Mouse (Mus musculus) heart, postnatal 10 days (tissue): ENCODE measurements around the gene Ace2. TPM values are rescaled to one million over a fixed set of nuclear protein-coding genes. Genes with fewer than 3 reads are reported as not detected.

Experiments
- DNase-seq, 2 experiments: peaks; one replicate each; pipeline ENCODE4 v3.0.0; 2021
- intact Hi-C: fragments of 180-260 bp; cut with DNase I; formaldehyde crosslinking; loops from one replicate; pipeline ENCODE4 v1.15.1; 2025
- total RNA-seq, 2 experiments: library from RNA; stranded (reverse); gene quantifications; 2 replicates each; pipeline ENCODE4 v1.2.3; 2021

Gene Ace2
- total RNA-seq, 2 experiments from 2014 or later: 0.65 to 0.69 TPM

- DNase-seq: no peak
- intact Hi-C loops: loop anchor here (5.0 to 10.0 kb wide), 2 partner anchors 1223 to 1261 kb away; no protein-coding TSS in a partner anchor
These were observed 36.6 kb downstream of the Ace2 start for GRCm38 (mm10) chrX:164175780-164176179.

GRCm38 (mm10) chrX:164178856-164179255 lies 39.7 kb downstream of the Ace2 start:
- intact Hi-C loops: loop anchor here (2.0 to 10.0 kb wide), 3 partner anchors 76 to 1264 kb away; no protein-coding TSS in a partner anchor
- no peak for DNase-seq

GRCm38 (mm10) chrX:164179746-164180145 lies 40.6 kb downstream of the Ace2 start:
- DNase-seq: peak; percentile 52 to 71
- intact Hi-C loops: loop anchor here (2.0 to 10.0 kb wide), 3 partner anchors 77 to 1265 kb away; no protein-coding TSS in a partner anchor

GRCm38 (mm10) chrX:164183844-164184243 lies 44.7 kb downstream of the Ace2 start:
- DNase-seq: peak; percentile 50 to 69
- intact Hi-C loops: loop anchor here (1.0 kb wide), 3 partner anchors 103 to 265 kb away; no protein-coding TSS in a partner anchor

- DNase-seq: no peak
- intact Hi-C loops: no loop called here
These were observed 50.7 kb downstream of the Ace2 start for GRCm38 (mm10) chrX:164189880-164190279.

- DNase-seq: no peak
- intact Hi-C loops: no loop called here
These were observed 58.5 kb downstream of the Ace2 start for GRCm38 (mm10) chrX:164197679-164198078.

- intact Hi-C loops: no loop called here
- no peak for DNase-seq
These were observed 61.4 kb downstream of the Ace2 start for GRCm38 (mm10) chrX:164200547-164200946.

- intact Hi-C loops: no loop called here
- peak in 1 of 2 experiments; percentile 4 for DNase-seq
These were observed 82.9 kb downstream of the Ace2 start for GRCm38 (mm10) chrX:164221989-164222388.

- intact Hi-C loops: no loop called here
- no peak for DNase-seq
These were observed 94.2 kb downstream of the Ace2 start for GRCm38 (mm10) chrX:164233380-164233779.

Other genes with a start within 250 kb of the Ace2 start
- gene Ap1s2, start 230.3 kb upstream of the Ace2 start, total RNA-seq: 10 to 100 TPM; 17.7 to 22.8 TPM
- 10 to 100 TPM; 11.6 to 15.9 TPM for gene Zrsr2, start 180.7 kb upstream of the Ace2 start, total RNA-seq
- 1 to 10 TPM in 1 of 2 experiments, under 1 TPM in 1; 0.74 to 1.2 TPM for gene Car5b, start 111.3 kb upstream of the Ace2 start, total RNA-seq
- 1 to 10 TPM; 6.8 to 7.8 TPM for gene Siah1b, start 62.8 kb upstream of the Ace2 start, total RNA-seq
- gene Cltrn, start 50.5 kb upstream of the Ace2 start, total RNA-seq: not detected
- 1 to 10 TPM; 3.0 to 3.3 TPM for gene Bmx, start 118.9 kb downstream of the Ace2 start, total RNA-seq
- 1 to 10 TPM; 2.5 to 5.3 TPM for gene Pir, start 130.0 kb downstream of the Ace2 start, total RNA-seq
- gene Vegfd, start 234.0 kb downstream of the Ace2 start, total RNA-seq: 1 to 10 TPM; 3.3 to 3.5 TPM